Mouse (Mus musculus) liver, embryonic 14.5 days (tissue): ENCODE data around the gene Itpr1.

ENCODE experiments used
- CTCF ChIP-seq: IDR thresholded peaks from 2 replicates; pipeline ENCODE4 v1.5.1; 2016; ENCODE audit warnings: antibody characterized with exemption, low read depth, control low read depth
- EP300 ChIP-seq: IDR thresholded peaks from 2 replicates; pipeline ENCODE4 v1.6.1; 2016; ENCODE audit warnings: antibody characterized with exemption, low read depth

GRCm38 (mm10) chr6:108429950-108430349, 217.1 kb downstream of the Itpr1 start:
- TF ChIP-seq CTCF (no peak), EP300 (no peak)
